Mouse (Mus musculus) natural killer cell, adult 2 months (primary cell): ENCODE measurements around the gene Slc2a3.
"Not testable (repeated sequence)": the region's sequence is repeated elsewhere in the genome, so short reads cannot be mapped to it uniquely, and the experiment has no call there.

Experiments
- DNase-seq, 2 experiments: peaks; one replicate each; pipeline ENCODE4 v3.0.0; 2022; ENCODE audit warnings: low spot score in 2 of 2

The Slc2a3 gene

DNA sequence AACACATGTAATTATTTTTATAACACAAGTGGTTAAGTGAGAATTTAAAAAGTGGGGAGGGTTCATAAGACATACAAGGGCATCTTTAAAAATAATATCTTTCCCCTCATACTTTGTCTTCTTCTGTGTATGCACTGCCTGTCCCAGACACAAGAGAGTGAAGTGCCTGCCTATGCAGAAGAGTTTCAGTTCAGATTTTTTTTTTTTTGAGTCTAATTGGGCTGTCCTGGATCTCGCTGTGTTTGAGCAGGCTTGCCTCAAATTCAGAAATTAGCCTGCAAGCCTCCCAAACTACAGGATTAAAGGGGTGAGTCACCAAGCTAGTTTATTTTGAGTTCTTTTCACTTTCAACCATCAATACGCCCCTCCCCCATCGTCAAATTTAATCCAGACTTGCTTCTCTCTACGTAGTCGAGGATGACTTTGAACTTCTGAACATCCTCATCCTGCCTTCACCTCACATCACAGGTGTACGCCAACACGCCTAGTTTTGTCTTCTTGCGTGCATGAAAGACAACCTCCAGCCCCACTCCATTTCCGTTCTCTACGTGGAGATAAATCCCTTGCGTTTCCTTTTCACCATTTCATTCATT is 8.7 kb upstream of the Slc2a3 start:
- peak in 1 of 2 experiments; percentile 69 for DNase-seq

GRCm38 (mm10) chr6:122804418-122804817 is 3.0 kb upstream of the Slc2a3 start:
- peak; percentile 80 to 86 for DNase-seq

GRCm38 (mm10) chr6:122801801-122802514 is 518 bp upstream of the Slc2a3 start:
- DNase-seq = peak in 1 of 2 experiments; percentile 37

DNA sequence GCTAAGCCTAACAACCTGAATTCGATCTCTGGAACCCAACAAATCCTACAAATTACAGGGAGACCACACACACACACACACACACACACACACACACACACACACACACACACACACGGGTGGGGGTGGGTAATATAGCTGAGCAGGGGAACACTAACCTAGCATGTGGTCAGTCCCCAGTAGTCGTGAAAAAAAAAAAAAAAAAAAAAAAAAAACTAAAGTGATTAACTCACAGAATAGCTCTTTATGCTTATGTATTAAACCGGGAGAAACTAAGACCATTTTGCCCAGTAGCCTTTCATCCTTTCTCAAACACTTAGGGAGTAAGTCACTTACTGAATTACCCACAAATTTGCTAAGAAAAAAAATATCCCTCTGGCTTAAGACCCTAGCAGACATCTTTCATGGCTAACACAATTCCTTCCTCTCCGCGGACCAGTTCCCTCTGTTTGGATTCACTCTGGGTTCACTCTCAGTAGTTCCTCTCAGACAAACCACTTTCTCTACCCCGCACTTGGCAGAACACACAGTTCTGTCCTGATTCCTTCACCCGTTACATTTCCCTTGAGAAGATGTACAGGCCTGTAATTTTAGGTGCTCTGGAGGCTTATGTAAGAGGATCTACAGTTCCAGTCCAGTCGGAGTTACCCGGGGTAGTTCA is 670 bp downstream of the Slc2a3 start:
- DNase-seq = peak in 1 of 2 experiments; percentile 11

GRCm38 (mm10) chr6:122795254-122795935 is 6.0 kb downstream of the Slc2a3 start:
- DNase-seq = no peak

DNA sequence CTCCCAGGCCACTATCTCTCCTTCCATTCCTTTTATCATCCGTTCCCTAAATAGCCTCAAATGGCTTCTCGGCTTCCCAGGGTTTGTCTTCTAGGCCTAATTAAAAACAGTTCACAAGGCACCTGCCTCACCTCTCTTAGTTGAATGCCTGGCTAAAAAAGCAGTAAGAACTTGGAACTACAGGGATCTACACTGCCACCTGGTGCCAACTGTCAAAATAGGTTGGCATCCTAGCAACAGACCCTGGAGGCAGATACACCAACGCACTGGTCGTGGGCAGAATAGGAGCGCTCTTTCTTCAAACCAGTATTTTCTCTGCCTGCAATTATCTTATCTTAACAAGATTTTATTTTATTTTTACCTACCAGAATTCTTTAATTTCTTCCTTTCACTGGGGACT is 15.2 kb downstream of the Slc2a3 start:
- peak; percentile 49 to 62 for DNase-seq

DNA sequence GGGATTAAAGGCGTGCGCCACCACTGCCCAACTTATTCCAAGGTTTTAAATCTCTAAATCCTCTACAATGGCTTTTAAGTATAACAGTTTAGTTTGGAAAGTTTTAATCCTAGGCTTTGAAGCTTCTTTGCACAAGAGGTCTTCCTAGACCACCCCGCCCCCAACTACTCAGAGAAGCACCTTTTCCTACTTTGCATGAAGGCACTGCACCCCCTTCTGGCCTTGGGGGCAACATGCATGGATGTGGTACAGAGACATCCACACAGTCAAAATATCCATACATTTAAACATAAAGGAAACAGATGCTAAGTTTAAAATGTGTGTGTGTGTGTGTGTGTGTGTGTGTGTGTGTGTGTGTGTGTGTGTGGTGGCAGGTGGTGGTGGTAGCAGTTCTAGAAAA is 16.6 kb downstream of the Slc2a3 start:
- no peak for DNase-seq

- DNase-seq = no peak
Measured at GRCm38 (mm10) chr6:122782164-122782563, 19.3 kb downstream of the Slc2a3 start.

DNA sequence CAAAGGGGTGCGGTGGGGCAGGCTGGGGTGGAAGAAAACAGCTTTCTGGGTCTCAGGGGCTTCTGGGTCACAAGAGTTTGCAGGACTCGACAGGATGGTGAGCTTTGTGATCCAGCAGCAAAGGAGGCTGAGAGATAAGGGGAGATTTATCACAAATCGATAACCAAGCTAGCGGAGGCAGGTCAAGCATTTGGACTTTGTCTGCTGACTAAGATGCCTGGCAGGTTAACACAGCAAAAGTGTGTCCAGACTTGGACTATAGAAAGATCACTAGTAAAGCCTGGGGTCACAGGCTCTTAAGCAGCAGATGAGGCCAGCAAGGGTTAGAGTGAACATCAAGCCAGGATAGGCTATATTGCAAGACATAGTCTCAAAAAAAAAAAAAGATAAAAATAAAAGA is 20.3 kb downstream of the Slc2a3 start:
- DNase-seq = no peak

- DNase-seq = no peak
Measured at GRCm38 (mm10) chr6:122779916-122780315, 21.5 kb downstream of the Slc2a3 start.

DNA sequence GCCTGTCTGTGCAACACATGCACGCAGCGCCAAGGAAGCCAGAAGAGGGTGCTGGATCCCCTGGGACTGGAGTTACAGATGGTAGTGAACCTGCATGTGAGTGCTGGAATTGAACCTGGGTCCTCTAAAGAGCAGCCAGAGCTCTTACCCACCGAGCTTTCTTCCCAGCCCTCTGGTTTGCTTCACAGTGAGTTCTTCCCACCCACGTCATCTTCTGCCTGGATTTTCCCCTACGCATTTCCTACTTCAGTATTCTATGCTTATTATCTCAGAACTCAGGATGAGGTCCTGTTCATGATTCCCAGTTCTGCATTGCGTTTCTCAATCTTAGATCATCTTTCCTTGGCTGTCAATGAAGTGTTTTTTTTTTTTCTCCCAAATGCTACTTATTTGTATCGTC is 25.4 kb downstream of the Slc2a3 start:
- DNase-seq = no peak

GRCm38 (mm10) chr6:122774345-122774744 is 27.1 kb downstream of the Slc2a3 start:
- no peak for DNase-seq

DNA sequence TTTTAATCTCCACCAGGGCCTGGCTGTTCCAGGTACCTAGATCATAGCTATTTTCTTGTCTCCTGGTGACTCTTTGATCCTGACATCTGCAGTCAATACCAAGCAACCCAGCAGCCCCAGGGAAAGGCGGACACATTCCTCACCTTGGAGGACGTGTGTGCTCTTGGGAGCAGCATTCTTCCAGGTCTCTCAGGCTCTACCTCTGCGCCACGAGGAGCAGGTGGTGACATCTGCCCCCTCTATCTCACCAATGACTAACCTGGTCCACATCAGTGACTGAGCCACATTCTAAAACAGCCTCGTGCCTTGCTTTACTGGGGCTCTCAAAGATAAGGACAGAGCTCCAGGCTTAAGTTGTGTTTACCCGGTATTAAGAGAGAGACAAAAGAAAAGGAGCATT is 28.7 kb downstream of the Slc2a3 start:
- no peak for DNase-seq

DNA sequence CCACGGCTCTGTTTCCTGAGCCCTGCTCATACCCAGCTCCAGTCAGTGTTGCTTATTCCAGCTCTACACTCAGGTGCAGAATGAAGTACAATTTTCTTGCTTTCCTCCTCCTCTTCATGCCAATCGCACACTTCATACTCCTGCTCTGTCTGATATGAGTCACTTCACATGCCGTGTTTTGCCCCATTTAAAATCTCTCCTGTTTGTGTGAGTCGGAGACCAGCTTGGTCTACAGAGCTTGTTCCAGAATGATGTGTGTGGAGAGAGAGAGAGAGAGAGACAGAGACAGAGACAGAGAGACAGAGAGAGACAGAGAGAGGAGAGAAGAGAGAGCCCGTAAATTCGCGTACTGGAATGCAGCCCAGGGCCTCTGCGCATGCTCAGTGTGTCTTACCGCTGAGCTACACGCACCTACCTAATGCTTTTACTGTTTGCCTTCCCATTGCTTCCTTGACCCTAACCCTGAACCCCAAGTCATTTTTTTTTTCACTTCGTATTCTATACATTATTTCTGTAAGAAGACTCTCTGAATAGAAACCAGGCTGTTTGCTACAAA is 30.6 kb downstream of the Slc2a3 start:
- no peak for DNase-seq

- no peak for DNase-seq
Measured at GRCm38 (mm10) chr6:122769771-122770759, 31.4 kb downstream of the Slc2a3 start.

DNA sequence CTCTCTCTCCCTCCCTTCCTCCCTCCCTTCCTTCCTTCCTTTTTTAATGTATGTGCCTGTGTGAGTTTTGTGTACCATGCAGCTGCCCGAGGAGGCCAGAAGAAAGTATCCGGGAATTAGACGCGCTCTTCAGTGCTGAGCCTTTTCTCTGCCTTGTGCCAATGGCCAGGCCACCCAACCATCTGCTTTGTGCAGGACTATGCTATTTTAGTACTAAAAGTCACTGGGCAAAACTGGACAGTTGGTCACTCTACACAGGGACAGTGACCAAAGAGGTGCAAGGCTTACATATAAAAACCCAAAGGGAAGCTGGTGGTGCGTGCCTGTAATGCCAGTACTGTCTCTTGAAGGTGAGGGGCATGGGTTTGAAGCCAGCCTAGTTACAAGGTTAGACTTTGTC is 33.2 kb downstream of the Slc2a3 start:
- DNase-seq = no peak

GRCm38 (mm10) chr6:122767012-122767411 is 34.4 kb downstream of the Slc2a3 start:
- not testable (repeated sequence) for DNase-seq

DNA sequence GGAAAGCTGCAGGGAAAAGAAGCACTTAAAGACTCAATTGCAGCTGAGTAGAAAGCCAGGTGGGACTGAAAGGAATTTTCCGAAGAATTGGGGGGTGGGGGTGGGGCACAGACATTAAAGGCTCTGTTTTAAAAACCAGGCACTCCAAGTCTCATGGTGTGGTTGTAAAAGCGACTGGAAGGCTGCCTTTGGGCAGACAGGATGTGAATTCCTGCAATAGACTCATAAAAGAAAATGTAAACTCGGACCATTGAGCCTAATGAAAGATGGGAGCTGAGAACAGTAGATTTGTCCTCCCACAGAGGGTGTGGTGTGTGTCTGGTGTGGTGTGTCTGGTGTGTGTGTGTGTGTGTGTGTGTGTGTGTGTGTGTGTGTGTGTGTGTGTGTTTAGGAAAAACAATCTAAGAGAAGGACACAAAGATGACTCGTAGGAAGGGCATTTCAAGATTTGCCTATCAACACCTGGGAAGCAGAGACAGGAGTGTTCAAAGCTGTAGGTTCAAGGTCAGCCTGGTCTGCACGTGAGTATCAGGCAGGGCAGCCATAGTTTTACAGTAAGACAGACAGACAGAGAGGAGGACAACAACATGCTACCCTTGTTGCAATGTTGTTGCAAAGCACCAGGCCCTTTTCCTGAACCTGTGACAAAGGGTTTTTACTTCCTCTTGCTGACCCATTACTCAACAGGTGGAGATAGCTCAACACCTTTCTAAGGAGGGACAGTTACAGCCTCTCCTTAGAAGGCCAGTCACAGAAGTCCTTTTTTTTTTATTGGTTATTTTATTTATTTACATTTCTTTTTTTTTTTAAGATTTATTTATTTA is 35.1 kb downstream of the Slc2a3 start:
- no peak for DNase-seq

DNA sequence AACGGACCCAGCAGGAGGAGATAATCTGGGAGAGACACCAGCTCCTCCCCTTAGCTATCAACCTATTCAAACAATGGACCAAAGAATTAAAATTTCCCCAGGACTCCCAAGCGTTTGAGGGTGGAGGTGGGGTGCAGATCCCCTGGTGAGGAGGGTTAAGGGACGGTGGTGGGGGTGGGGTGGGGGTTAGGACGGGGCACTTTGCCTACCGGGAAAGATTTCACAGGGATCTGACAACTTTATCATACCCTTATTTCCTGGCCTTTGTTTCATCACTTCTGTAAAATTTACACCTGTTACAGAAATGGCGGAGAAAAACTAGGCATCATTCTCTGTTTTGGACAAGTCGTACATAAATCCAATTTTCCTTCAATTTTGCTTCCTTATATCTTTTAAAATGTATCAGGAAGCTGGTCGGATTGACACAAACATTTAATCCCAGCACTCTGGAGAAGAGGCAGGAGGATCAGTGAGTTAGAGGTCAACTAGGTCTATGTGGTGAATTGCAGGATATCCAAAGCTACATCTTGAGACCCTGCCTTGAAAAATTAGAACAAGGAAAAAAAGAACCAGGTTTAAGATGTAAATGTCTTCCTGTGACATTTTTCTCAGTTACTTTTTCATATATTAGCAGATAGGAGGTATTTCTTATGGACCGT is 36.0 kb downstream of the Slc2a3 start:
- DNase-seq = no peak
